Mouse (Mus musculus): ENCODE measurements around the gene Tph2.

Gene Tph2

DNA sequence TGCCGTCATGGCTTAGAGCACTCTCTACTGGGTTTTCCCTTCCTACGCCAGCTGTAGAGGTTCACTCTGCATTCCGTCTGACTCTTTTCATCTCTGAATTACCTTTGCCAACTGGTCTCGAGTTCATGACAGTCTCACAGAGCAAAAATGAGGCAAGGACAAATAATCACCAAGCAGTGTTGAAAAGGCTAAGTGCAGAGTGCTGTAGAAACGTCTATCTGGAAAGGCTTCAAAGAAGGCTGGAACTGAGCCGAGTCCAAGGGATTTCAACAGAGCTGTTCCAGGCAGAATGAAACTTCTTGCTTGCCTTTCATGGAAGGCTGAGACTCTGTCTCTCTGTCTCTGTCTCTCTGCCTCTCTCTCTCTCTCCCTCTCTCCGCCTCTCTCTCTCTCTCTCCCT, 47.8 kb downstream of the Tph2 start:
- DNase-seq (ENCODE audit: low read depth): no peak

DNA sequence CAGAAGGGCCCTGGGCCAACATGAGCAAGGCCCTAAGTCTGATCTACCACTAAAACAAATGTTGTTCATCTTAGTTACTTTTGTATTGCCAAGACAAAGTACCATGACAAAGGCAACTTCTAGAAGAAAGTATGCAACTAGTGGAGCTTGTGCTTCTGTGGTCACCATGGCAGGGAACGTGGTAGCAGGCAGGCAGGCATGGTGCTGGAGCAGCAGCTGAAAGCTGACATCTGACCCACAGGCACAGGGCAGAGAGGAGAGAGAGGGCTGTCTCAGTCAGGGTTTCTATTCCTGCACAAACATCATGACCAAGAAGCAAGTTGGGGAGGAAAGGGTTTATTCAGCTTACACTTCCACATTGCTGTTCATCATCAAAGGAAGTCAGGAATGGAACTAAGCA, 56.9 kb downstream of the Tph2 start:
- DNase-seq (ENCODE audit: low read depth): no peak

DNA sequence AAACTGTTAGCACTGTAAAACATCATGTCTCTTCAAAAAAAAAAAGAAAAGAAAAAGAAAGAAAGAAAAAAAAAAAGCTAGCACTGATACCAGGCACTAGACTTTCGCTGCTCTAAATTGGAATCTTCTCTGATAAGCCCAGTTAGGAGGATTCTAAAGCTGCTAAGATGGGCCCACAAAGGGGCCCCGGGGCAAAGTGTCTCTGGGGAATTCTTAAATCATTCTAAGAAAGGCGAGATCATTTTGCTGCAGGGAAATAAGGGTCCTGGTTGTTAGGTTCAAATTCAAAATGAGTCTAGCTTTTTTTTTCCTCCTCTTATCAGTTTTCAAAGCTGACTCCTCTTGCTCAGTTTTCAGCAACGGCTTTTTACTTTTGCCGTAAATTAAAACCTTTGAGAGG, 59.3 kb downstream of the Tph2 start:
- DNase-seq (ENCODE audit: low read depth): no peak

DNA sequence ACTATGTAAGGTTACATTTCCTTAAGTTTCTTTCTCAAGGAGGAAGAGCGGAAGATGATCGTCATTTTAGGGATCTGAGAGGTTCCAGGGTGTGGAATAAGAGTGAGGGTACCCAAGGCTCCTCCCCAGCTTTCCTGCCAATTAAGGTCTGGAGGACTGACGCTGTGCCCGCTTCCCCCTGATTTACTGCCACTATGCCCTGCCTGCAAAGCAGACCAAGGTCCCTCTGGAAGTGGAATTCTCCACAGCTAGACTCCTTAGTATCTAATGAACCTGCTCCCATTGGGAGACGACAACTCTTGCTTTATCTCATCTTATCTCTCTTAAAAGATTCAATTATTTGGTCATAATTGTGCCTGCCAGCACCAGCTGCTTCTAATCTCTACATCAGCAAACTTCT, 59.8 kb downstream of the Tph2 start:
- no peak for DNase-seq (ENCODE audit: low read depth)

DNA sequence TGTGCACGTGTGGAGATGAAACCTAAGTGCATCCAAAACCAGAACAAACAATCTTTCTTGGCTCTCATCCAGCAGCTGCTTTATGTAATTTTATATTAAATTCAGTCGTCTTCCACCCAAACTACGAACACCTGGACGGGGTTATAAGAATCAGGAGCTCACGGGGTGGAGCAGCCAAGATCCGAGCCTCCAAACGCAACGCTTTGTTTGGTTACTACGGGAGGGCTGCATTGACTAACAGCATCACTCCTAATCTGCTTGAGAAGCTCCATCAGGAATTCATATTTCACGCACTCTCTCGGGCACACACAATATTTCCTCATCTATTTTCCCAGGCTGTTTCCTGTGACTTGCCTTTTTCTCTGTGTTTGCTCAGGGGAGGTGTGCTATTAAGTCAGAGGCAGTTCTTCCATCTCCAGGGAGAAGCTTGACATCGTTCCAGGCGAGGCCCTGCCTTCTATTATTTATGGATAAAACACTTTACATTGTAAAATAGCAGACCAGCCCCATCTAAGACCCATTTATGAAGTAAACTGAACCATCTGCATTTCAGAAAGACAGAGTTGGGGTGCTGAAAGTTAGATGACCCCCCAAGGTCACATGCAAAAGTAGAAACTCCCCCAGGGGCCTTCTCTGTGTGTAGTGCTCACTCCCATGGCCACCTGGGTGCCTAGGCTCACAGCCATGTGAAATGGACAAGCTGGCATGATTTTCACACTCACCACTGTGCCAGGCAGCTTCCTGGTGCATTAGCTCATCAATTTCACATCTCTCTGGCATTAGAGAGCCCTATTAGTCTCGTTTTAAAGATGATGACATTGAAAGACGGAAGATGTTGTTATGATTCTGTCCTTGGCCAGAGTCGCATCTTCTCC, 76.9 kb downstream of the Tph2 start:
- no peak for DNase-seq (ENCODE audit: low read depth)

GRCm38 (mm10) chr10:115104175-115104574, 80.6 kb downstream of the Tph2 start:
- no peak for DNase-seq (ENCODE audit: low read depth)

- no peak for DNase-seq (ENCODE audit: low read depth)
These were observed 84.8 kb downstream of the Tph2 start for GRCm38 (mm10) chr10:115099890-115100580.

DNA sequence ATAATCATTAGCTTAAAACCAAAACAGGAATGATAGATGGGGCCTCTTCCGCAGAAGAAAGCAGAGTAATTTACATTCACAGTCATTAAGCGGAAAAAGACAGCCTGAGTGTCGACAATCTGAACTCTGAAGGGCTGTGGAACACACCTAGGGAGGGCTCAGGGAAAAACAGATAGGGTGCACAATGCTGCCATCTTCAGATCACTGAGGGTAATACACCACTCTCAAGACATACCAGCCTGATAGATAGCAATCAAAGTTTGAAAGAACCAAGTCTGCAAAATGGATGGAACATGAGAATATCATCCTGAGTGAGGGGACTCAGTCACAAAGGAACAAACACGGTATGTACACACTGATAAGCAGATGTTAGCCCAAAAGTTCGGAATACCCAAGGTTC, 87.7 kb downstream of the Tph2 start:
- peak; percentile 12 for DNase-seq (ENCODE audit: low read depth)

DNA sequence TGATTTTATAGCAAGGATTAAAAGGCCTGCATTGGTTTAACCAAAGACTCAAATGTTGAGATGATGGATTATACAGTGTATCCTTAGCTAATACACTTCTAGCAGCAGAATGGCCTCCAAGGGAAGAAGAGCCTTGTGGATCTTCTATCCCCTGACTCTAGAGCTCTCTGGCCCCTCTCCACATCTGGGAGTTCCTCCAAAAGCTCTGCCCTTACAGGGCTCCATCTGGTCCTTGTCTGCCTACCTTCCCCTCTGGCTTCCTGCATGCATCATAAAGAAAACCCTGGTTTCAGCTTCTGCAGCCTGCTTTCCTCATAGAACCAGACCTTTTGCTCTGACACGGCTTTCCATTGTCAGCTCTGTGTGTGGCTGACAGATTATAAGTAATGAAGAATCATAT, 88.6 kb downstream of the Tph2 start:
- no peak for DNase-seq (ENCODE audit: low read depth)

GRCm38 (mm10) chr10:115078232-115078631, 106.6 kb downstream of the Tph2 start:
- no peak for DNase-seq (ENCODE audit: low read depth)

GRCm38 (mm10) chr10:115069123-115069911, 115.5 kb downstream of the Tph2 start:
- no peak for DNase-seq (ENCODE audit: low read depth)

DNA sequence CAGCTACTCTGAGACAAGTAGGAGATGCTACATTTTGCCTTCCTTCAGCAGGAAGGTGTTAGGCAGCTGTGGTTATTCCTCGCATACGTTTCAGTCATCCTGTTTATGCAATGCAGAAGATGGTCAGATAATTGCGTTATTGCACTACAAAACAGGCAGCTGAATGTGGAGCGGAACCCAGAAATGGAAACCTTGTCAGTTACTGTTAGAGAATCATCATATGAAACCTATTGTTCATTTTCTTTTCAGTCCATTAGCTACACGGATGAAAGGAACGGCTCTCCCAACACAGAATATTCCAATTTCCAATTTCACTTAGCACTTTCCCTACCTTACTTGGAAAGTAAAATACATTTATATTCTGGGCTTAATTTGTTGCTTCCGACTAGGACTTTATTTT, 120.9 kb downstream of the Tph2 start:
- DNase-seq (ENCODE audit: low read depth): no peak

DNA sequence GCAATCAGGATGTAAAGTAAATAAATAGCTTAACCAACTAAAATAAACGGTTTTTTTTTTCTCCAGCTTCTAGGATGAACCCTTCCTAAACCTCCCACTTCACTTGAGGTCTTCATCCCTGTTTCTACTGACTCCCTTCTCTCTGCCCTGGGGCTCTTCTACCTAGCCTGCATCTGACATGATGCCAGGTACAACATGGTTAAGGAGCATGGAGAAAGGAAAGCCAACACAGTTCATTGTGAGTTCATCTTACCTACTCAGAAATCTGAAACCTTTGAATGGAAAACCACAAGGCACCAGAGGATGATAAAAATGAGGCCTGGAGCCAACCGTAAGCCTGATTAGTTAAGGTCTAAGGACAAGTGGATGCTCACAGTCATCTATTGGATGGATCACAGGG, 123.3 kb downstream of the Tph2 start:
- no peak for DNase-seq (ENCODE audit: low read depth)

DNA sequence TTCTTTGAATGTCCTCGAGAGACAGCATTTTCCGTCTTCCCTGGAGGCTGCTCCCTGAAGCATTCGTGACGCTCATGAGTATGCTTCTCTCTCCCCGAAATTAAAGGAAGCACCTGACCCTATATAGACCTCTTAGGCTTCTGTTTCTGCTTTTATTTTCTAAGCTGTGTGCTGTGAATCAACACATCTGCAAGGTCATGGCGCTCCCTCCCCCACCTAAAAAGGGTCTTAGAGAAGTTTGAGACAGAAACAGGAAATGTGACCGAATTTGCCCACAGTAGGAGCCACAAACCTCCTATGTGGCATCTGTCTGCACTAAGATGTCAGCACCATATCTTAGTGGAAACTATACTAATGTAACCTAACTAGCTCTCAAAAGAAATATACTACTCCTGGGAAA, 124.1 kb downstream of the Tph2 start:
- DNase-seq (ENCODE audit: low read depth): no peak

GRCm38 (mm10) chr10:115051602-115052001, 133.2 kb downstream of the Tph2 start:
- no peak for DNase-seq (ENCODE audit: low read depth)

- DNase-seq (ENCODE audit: low read depth): no peak
These were observed 134.1 kb downstream of the Tph2 start for GRCm38 (mm10) chr10:115050674-115051073.

DNA sequence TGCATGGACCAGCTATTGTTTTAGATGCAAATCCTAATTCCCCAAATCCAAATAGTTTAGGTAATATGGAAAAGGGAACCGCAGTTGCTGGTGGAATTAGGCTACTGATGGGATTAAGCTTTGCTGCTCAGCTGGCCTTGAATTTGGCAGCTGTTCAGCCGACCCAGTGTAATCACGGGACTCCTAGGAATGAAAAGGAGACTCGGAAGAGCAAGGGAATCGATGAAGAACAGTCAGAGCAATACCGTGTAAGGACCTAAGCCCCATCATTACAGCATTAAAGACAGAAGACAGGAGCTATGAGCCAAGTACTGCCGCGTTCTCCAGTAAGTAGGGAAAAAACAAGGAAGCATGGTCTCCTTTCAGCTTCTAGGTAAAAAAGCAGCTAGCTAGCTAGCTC, 134.6 kb downstream of the Tph2 start:
- DNase-seq (ENCODE audit: low read depth): no peak

DNA sequence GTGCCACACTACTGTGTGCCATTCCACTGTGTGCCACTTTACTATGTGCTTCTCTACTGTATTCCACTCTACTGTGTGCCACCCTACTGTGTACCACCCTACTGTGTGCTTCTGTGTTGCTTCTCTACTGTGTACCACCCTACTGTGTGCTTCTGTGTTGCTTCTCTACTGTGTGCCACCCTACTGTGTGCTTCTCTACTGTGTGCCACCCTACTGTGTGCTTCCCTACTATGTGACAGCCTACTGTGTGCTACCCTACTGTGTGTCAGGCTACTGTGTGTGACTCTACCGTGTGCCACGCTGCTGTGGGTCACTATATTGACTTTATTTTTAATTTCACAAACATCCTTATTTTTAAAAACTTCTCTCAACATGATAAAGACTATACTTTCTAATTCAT, 136.3 kb downstream of the Tph2 start:
- DNase-seq (ENCODE audit: low read depth): no peak

- DNase-seq (ENCODE audit: low read depth): no peak
These were observed 149.1 kb downstream of the Tph2 start for GRCm38 (mm10) chr10:115035748-115036147.

Measured in induced T-regulatory cell, adult 2 months (primary cell).